Mouse (Mus musculus) cerebellum, adult 2 months (tissue): ENCODE measurements around the gene Pde6d.
"Not testable (repeated sequence)": the region's sequence is repeated elsewhere in the genome, so short reads cannot be mapped to it uniquely, and the experiment has no call there.

Source experiments
- CTCF ChIP-seq: fragments of 200-500 bp; IDR thresholded peaks from 2 replicates; pipeline ENCODE4 v1.5.1; 2011; ENCODE audit warnings: low read depth, mild to moderate bottlenecking, control low read depth, low read length, moderate library complexity, borderline replicate concordance; ENCODE audit not compliant: insufficient read depth
- POLR2A ChIP-seq: fragments of 200-500 bp; IDR thresholded peaks from 2 replicates; pipeline ENCODE4 v1.6.1; 2011; ENCODE audit warnings: low read length, control low read depth, borderline replicate concordance; ENCODE audit not compliant: insufficient read depth

DNA sequence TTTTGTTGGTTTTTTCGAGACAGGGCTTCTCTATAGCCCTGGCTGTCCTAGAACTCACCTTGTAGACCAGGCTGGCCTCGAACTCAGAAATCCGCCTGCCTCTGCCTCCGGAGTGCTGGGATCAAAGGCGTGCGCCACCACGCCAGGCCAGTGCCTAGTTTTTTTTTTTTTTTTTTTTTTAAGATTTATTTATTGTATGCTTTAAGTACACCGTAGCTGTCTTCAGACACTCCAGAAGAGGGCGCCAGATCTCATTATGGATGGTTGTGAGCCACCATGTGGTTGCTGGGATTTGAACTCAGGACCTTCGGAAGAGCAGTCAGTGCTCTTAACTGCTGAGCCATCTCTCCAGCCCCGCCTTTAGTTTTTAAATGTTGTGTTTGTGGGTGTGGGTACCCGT is 42.8 kb downstream of the Pde6d start:
- TF ChIP-seq CTCF, POLR2A: not testable (repeated sequence)
